Mouse (Mus musculus) heart, postnatal 0 days (tissue): ENCODE results near the gene Anp32e. TPM values are rescaled to one million over a fixed set of nuclear protein-coding genes. Genes with fewer than 3 reads are reported as not detected.
"Not testable (repeated sequence)": the region's sequence is repeated elsewhere in the genome, so short reads cannot be mapped to it uniquely, and the experiment has no call there.

Experiments
- ATAC-seq: fragments of 200-750 bp; cut with Nextera tagmentation; 2 replicates; pipeline ENCODE4 v1.8.0; 2017; ENCODE audit warnings: low read depth, moderate number of reproducible peaks, moderate library complexity; ENCODE audit not compliant: insufficient read depth
- DNase-seq: peaks from one replicate; pipeline ENCODE4 v3.0.0-alpha.2; 2016; ENCODE audit warnings: low spot score
- H3K27ac ChIP-seq: fragments of 300-500 bp; sonication (generic); 2 replicates; pipeline ENCODE4 v1.5.1; 2014; ENCODE audit warnings: low read depth, mild to moderate bottlenecking
- H3K27me3 ChIP-seq: fragments of 300-500 bp; sonication (generic); 2 replicates; pipeline ENCODE4 v1.6.1; 2014; ENCODE audit warnings: low read length, mixed read lengths; ENCODE audit not compliant: control insufficient read depth, insufficient read depth
- H3K36me3 ChIP-seq: fragments of 300-500 bp; sonication (generic); replicated peaks from 2 replicates; pipeline ENCODE4 v1.6.1; 2014; ENCODE audit warnings: low read length, mixed read lengths; ENCODE audit not compliant: control insufficient read depth, insufficient read depth
- H3K4me1 ChIP-seq: fragments of 300-500 bp; sonication (generic); 2 replicates; pipeline ENCODE4 v1.6.1; 2014; ENCODE audit warnings: antibody characterized with exemption; ENCODE audit not compliant: control insufficient read depth, insufficient read depth
- H3K4me2 ChIP-seq: fragments of 300-500 bp; sonication (generic); 2 replicates; pipeline ENCODE4 v1.6.1; 2014; ENCODE audit warnings: low read depth, mild to moderate bottlenecking, low read length, moderate library complexity
- H3K4me3 ChIP-seq: fragments of 300-500 bp; sonication (generic); 2 replicates; pipeline ENCODE4 v1.5.1; 2014; ENCODE audit warnings: low read depth, low read length
- H3K9ac ChIP-seq: fragments of 300-500 bp; sonication (generic); replicated peaks from 2 replicates; pipeline ENCODE4 v1.6.1; 2014; ENCODE audit warnings: low read depth, low read length, mixed read lengths
- H3K9me3 ChIP-seq: fragments of 300-500 bp; sonication (generic); replicated peaks from 2 replicates; pipeline ENCODE4 v1.6.1; 2016; ENCODE audit warnings: low read length; ENCODE audit not compliant: control insufficient read depth
- CTCF ChIP-seq: IDR thresholded peaks from 2 replicates; pipeline ENCODE4 v1.5.1; 2016; ENCODE audit warnings: antibody characterized with exemption, control low read depth, low read depth
- EP300 ChIP-seq: IDR thresholded peaks from 2 replicates; pipeline ENCODE4 v1.6.1; 2016; ENCODE audit warnings: antibody characterized with exemption, low read depth
- WGBS: fragments of 180-500 bp; shearing (Covaris S2); extraction: QIAGEN DNeasy Blood & Tissue Kit; methylation state at CpG from one replicate; pipeline ENCODE4 v1.1.7; 2014; 5-methylcytosine and 5-hydroxymethylcytosine counted together
- polyA plus RNA-seq: library from polyadenylated mRNA; unstranded; fragments of >200 nt; fragmentation: Nextera tagmentation; extraction: Ambion mirVana; gene quantifications from 2 replicates; pipeline ENCODE4 v1.2.1, GENCODE M21; 2015
- total RNA-seq: library from RNA; depleted of rRNA; stranded (reverse); fragments of >200 nt; gene quantifications from 2 replicates; pipeline ENCODE4 v1.2.3, GENCODE M21; 2014; ENCODE audit warnings: low replicate concordance

The Anp32e gene
- total and polyA plus RNA-seq, 2 experiments from 2014 or later: 25.9 to 118 TPM

DNA sequence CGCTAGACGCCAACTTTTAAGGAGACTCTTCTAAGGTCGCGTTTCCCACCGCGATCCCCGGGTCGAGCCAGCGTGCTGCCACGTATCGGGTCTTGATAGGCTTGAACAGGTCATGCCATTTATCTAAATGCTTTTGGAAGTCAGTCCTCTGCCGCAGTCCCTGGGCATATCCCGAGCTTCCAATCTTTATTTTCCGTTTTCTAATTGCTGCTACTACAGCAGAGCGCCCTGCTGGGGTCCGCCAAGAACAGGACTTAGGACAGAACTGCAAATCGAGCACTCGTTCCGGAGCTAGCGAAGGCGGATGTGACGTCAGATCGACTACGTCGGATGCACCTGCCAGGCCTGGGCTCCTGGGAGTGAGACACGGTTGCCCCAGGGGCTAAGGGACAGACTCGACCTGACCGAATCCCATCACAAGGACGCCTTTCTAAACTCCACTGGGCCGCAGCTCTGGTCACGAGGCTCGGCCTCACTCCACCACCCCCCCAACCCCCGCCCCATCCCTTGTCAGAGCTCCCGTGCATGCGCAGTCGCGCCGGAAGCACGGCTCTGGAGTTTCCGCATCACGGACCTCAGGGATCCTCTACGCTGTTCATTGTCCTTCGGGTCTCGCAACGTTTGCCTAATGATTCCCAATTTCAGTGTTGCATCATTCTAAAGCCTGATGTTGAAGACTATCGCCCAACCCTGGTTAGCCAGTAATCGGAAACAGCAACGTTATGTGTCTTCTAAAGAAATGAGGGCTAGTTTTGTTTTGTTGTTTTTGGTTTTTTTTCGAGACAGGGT lies 21.9 kb downstream of the Anp32e start:
- Histone ChIP-seq H3K27ac (peak overlapping the region; percentile 98), H3K27me3 (no peaks in the 10 kb centered on the region), H3K9me3 (no peaks in the 10 kb centered on the region), H3K9ac (peak overlapping the region; percentile 60), H3K36me3 (peaks cover 6% of the 10 kb centered on the region; the same call in 1 of the 2 replicates), H3K4me1 (no peaks in the 10 kb centered on the region), H3K4me3 (peak overlapping the region; percentile 54), H3K4me2 (peak overlapping the region; percentile 76)
- no peak for TF ChIP-seq CTCF
- 0 out of 2 replicates have a peak, but pooled peaks have one; percentile 33 for TF ChIP-seq EP300
- under 1% methylated on average over 49 of the region's 49 CpGs for WGBS
- peak; percentile 87 for DNase-seq
- peak; percentile 95 for ATAC-seq

DNA sequence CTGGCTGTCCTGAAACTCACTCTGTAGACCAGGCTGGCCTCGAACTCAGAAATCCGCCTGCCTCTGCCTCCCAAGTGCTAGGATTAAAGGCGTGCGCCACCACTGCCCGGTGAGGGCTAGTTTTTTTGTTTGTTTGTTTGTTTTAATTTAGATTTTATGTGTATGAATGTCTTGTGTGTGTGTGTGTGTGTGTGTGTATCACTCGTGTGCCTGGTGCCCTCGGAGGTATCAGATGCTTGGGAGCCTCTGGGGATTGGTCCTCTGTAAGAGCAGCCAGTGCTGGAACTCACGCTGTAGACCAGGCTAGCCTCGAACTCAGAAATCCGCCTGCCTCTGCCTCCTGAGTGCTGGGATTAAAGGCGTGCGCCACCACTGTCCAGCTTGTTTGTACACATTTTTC lies 22.5 kb downstream of the Anp32e start:
- not testable (repeated sequence) for H3K27me3 ChIP-seq, ATAC-seq, H3K36me3 ChIP-seq, DNase-seq, H3K9me3 ChIP-seq, H3K4me1 ChIP-seq
- H3K4me3 ChIP-seq: peak overlapping the region; percentile 54
- peak overlapping the region; percentile 60 for H3K9ac ChIP-seq
- peak overlapping the region; percentile 76 for H3K4me2 ChIP-seq
- H3K27ac ChIP-seq: peak overlapping the region; percentile 98
- 73% methylated on average over 11 of the region's 12 CpGs for WGBS

- Histone ChIP-seq H3K4me1 (peaks cover 10% of the 10 kb centered on the region; the same call in 1 of the 2 replicates), H3K27ac (0 out of 2 replicates have a peak overlapping the region, but pooled peaks have one; percentile 25), H3K9me3 (no peaks in the 10 kb centered on the region), H3K9ac (no peak overlapping the region), H3K27me3 (no peaks in the 10 kb centered on the region), H3K4me3 (no peak overlapping the region), H3K4me2 (no peak overlapping the region), H3K36me3 (no peaks in the 10 kb centered on the region)
- TF ChIP-seq CTCF (no peak), EP300 (no peak)
- ATAC-seq (no peak), DNase-seq (no peak)
Measured at GRCm38 (mm10) chr3:95953023-95953422, 24.0 kb downstream of the Anp32e start.

DNA sequence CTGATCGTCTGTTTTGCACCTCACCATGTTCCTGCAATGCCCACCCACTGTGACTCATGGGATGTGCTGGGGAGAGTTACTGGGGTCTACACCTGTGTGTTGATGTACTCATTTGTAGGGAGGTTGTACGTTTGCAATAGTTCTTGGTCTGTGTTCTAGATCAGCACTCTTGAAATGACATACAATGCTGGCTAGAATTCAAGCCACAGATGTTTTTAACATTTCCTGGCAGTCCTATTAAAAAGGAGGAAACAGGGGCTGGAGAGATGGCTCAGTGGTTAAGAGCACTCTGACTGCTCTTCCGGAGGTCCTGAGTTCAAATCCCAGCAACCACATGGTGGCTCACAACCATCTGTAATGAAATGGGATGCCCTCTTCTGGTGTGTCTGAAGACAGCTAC lies 24.5 kb downstream of the Anp32e start:
- DNase-seq (no peak), ATAC-seq (no peak)
- Histone ChIP-seq H3K36me3 (no peaks in the 10 kb centered on the region), H3K27me3 (no peaks in the 10 kb centered on the region), H3K27ac (0 out of 2 replicates have a peak overlapping the region, but pooled peaks have one; percentile 25), H3K4me3 (no peak overlapping the region), H3K4me2 (no peak overlapping the region), H3K9ac (no peak overlapping the region), H3K4me1 (peaks cover 15% of the 10 kb centered on the region), H3K9me3 (no peaks in the 10 kb centered on the region)
- TF ChIP-seq EP300 (no peak), CTCF (no peak)
- WGBS: 57% methylated on average over 3 of the region's 3 CpGs

- not testable (repeated sequence) for H3K27me3 ChIP-seq, H3K36me3 ChIP-seq, H3K4me3 ChIP-seq, H3K4me2 ChIP-seq, H3K27ac ChIP-seq, H3K9ac ChIP-seq, ATAC-seq, H3K9me3 ChIP-seq, DNase-seq
- H3K4me1 ChIP-seq: peaks cover 17% of the 10 kb centered on the region
- WGBS: 87% methylated on average over 12 of the region's 12 CpGs
Measured at GRCm38 (mm10) chr3:95954648-95955173, 25.7 kb downstream of the Anp32e start.
